ENCODE assay signal across 18 mouse cellular contexts in the genomic region with DNA sequence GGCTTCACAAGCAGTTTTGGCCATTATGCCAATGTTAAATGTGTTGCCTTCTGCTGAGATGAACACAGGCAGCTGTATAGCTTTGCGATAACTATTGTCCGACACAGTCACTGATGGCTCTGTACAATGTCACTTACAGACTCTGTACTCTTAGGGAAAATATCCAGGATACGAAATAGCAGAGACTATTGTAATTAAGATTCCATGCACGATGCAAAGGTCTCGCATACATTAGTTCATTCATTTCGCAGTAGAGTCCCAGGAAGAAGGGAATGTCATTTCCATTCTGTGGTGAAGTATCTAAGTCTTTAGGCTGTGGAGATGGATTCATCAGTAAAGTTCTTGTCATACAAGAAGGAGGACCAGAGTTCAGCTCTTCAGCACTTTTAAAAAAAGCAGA. TPM values are rescaled to one million over a fixed set of nuclear protein-coding genes. Genes with fewer than 3 reads are reported as not detected.
"Had no signal": no experiment of that assay in that cellular context is flagged by ENCODE, and none has a peak within 500 bp of the region (broad histone marks: within the 10 kb centered on the region; RNA-seq: fewer than 3 reads in every experiment).

No protein-coding gene starts in this region.

- ATAC-seq: midbrain, embryonic 16.5 days had no signal

- H3K9ac ChIP-seq: kidney, embryonic 15.5 days; liver, embryonic 13.5 days; midbrain, embryonic 12.5 days; neural tube, embryonic 13.5 days; stomach, embryonic 15.5 days had no signal

- H3K36me3 ChIP-seq: kidney, embryonic 15.5 days; liver, embryonic 13.5 days; midbrain, embryonic 12.5 days; neural tube, embryonic 13.5 days; stomach, embryonic 15.5 days had no signal

- H3K4me3 ChIP-seq: kidney, embryonic 15.5 days; left cerebral cortex, adult 2 months; liver, embryonic 13.5 days; midbrain, embryonic 12.5 days; myocyte; neural tube, embryonic 13.5 days; stomach, embryonic 15.5 days had no signal

- H3K27me3 ChIP-seq: liver, embryonic 13.5 days; midbrain, embryonic 12.5 days; neural tube, embryonic 13.5 days; stomach, embryonic 15.5 days had no signal

- H3K27ac ChIP-seq: kidney, embryonic 15.5 days; left cerebral cortex, adult 2 months; liver, embryonic 13.5 days; midbrain, embryonic 12.5 days; neural tube, embryonic 13.5 days; stomach, embryonic 15.5 days had no signal

- H3K9me3 ChIP-seq: kidney, embryonic 15.5 days; liver, embryonic 13.5 days; midbrain, embryonic 12.5 days; neural tube, embryonic 13.5 days; stomach, embryonic 15.5 days had no signal

- DNase-seq: kidney, postnatal 10 days; kidney, postnatal 36 days; layer of hippocampus, postnatal 36 days; liver, embryonic 13.5 days; lung, adult 2 months; lung, postnatal 14 days; retina, postnatal 1 day; right cerebral cortex, postnatal 25 days; spleen, adult 18-20 months; thymus, postnatal 25 days had no signal

- H3K4me2 ChIP-seq: kidney, embryonic 15.5 days; liver, embryonic 13.5 days; midbrain, embryonic 12.5 days; neural tube, embryonic 13.5 days; stomach, embryonic 15.5 days had no signal

RNA-seq across cellular contexts. Expression of gene Adrb1, which starts 20.0 kb away (rescaled TPM):
- total RNA-seq: megakaryocyte-erythroid progenitor cell, adult 5-6 weeks had no signal
